Mouse (Mus musculus): Measurements from ENCODE around the gene C2cd3.

C2cd3 gene

GRCm38 (mm10) chr7:100402715-100403114 lies 30.7 kb downstream of the C2cd3 start:
- no peak for DNase-seq (ENCODE audit: low spot score in 2 of 2)

GRCm38 (mm10) chr7:100407677-100408076 lies 35.6 kb downstream of the C2cd3 start:
- no peak for DNase-seq (ENCODE audit: low spot score in 2 of 2)

GRCm38 (mm10) chr7:100408684-100409083 lies 36.7 kb downstream of the C2cd3 start:
- DNase-seq (ENCODE audit: low spot score in 2 of 2) = no peak

GRCm38 (mm10) chr7:100425795-100426194 lies 53.8 kb downstream of the C2cd3 start:
- no peak for DNase-seq (ENCODE audit: low spot score in 2 of 2)

- DNase-seq (ENCODE audit: low spot score in 2 of 2) = peak; percentile 36 to 47
Measured at GRCm38 (mm10) chr7:100429102-100429501, 57.1 kb downstream of the C2cd3 start.

GRCm38 (mm10) chr7:100429911-100430310 lies 57.9 kb downstream of the C2cd3 start:
- no peak for DNase-seq (ENCODE audit: low spot score in 2 of 2)

GRCm38 (mm10) chr7:100431103-100431502 lies 59.1 kb downstream of the C2cd3 start:
- no peak for DNase-seq (ENCODE audit: low spot score in 2 of 2)

- no peak for DNase-seq (ENCODE audit: low spot score in 2 of 2)
Measured at GRCm38 (mm10) chr7:100433295-100433694, 61.3 kb downstream of the C2cd3 start.

- DNase-seq (ENCODE audit: low spot score in 2 of 2) = no peak
Measured at GRCm38 (mm10) chr7:100443728-100444127, 71.7 kb downstream of the C2cd3 start.

- no peak for DNase-seq (ENCODE audit: low spot score in 2 of 2)
Measured at GRCm38 (mm10) chr7:100446271-100446670, 74.2 kb downstream of the C2cd3 start.

- DNase-seq (ENCODE audit: low spot score in 2 of 2) = no peak
Measured at GRCm38 (mm10) chr7:100448530-100448929, 76.5 kb downstream of the C2cd3 start.

- no peak for DNase-seq (ENCODE audit: low spot score in 2 of 2)
Measured at GRCm38 (mm10) chr7:100448985-100449384, 77.0 kb downstream of the C2cd3 start.

GRCm38 (mm10) chr7:100458153-100458552 lies 86.1 kb downstream of the C2cd3 start:
- no peak for DNase-seq (ENCODE audit: low spot score in 2 of 2)

GRCm38 (mm10) chr7:100459862-100460261 lies 87.8 kb downstream of the C2cd3 start:
- no peak for DNase-seq (ENCODE audit: low spot score in 2 of 2)

GRCm38 (mm10) chr7:100461621-100462151 lies 89.7 kb downstream of the C2cd3 start:
- DNase-seq (ENCODE audit: low spot score in 2 of 2) = no peak

- DNase-seq (ENCODE audit: low spot score in 2 of 2) = no peak
Measured at GRCm38 (mm10) chr7:100463194-100463593, 91.2 kb downstream of the C2cd3 start.

- DNase-seq (ENCODE audit: low spot score in 2 of 2) = no peak
Measured at GRCm38 (mm10) chr7:100463757-100464156, 91.7 kb downstream of the C2cd3 start.

- no peak for DNase-seq (ENCODE audit: low spot score in 2 of 2)
Measured at GRCm38 (mm10) chr7:100464248-100464647, 92.2 kb downstream of the C2cd3 start.

GRCm38 (mm10) chr7:100465248-100465647 lies 93.2 kb downstream of the C2cd3 start:
- no peak for DNase-seq (ENCODE audit: low spot score in 2 of 2)

GRCm38 (mm10) chr7:100465656-100466309 lies 93.8 kb downstream of the C2cd3 start:
- no peak for DNase-seq (ENCODE audit: low spot score in 2 of 2)

- DNase-seq (ENCODE audit: low spot score in 2 of 2) = no peak
Measured at GRCm38 (mm10) chr7:100466781-100467510, 94.9 kb downstream of the C2cd3 start.

- no peak for DNase-seq (ENCODE audit: low spot score in 2 of 2)
Measured at GRCm38 (mm10) chr7:100468761-100469160, 96.7 kb downstream of the C2cd3 start.

- no peak for DNase-seq (ENCODE audit: low spot score in 2 of 2)
Measured at GRCm38 (mm10) chr7:100469502-100469901, 97.5 kb downstream of the C2cd3 start.

Measured in natural killer cell, adult 2 months (primary cell).